Mouse (Mus musculus): ENCODE measurements around the gene Heg1. TPM values are rescaled to one million over a fixed set of nuclear protein-coding genes. Genes with fewer than 3 reads are reported as not detected.

Heg1 gene
- polyA plus RNA-seq (2015; fragmentation: Nextera tagmentation; extraction: Ambion mirVana): 4.4 and 4.7 TPM in 2 replicates

GRCm38 (mm10) chr16:33684162-33684702 is at the start of gene Heg1:
Gene Heg1 (plus strand): TSS chr16:33684370.
- ATAC-seq (peak; percentile 87), DNase-seq (peak; percentile 86)
- peak within 1 kb of the TSS; percentile 96 for H3K4me2 ChIP-seq (ENCODE audit: low read depth, low read length)
- H3K9ac ChIP-seq (replicated peaks): peak within 1 kb of the TSS; percentile 93
- no peaks in the 10 kb centered on the region for H3K36me3 ChIP-seq (replicated peaks; ENCODE audit: insufficient read depth, low read length)
- no peaks in the 10 kb centered on the region for H3K27me3 ChIP-seq (ENCODE audit: insufficient read depth, low read length)
- TF ChIP-seq EP300 (IDR thresholded peaks at IDR 0.05; ENCODE audit: low read depth): no peak
- no peak for TF ChIP-seq CTCF (IDR thresholded peaks at IDR 0.05; ENCODE audit: low read depth)
- no peaks in the 10 kb centered on the region for H3K9me3 ChIP-seq (ENCODE audit: low read length)
- peaks cover 30% of the 10 kb centered on the region for H3K4me1 ChIP-seq (ENCODE audit: insufficient read depth)
- H3K27ac ChIP-seq (ENCODE audit: low read depth): peak within 1 kb of the TSS; percentile 83
- H3K4me3 ChIP-seq (ENCODE audit: low read depth, low read length): peak within 1 kb of the TSS; percentile 76
- under 1% methylated on average over 31 of the region's 57 CpGs for WGBS (ENCODE audit: insufficient replicate concordance)

DNA sequence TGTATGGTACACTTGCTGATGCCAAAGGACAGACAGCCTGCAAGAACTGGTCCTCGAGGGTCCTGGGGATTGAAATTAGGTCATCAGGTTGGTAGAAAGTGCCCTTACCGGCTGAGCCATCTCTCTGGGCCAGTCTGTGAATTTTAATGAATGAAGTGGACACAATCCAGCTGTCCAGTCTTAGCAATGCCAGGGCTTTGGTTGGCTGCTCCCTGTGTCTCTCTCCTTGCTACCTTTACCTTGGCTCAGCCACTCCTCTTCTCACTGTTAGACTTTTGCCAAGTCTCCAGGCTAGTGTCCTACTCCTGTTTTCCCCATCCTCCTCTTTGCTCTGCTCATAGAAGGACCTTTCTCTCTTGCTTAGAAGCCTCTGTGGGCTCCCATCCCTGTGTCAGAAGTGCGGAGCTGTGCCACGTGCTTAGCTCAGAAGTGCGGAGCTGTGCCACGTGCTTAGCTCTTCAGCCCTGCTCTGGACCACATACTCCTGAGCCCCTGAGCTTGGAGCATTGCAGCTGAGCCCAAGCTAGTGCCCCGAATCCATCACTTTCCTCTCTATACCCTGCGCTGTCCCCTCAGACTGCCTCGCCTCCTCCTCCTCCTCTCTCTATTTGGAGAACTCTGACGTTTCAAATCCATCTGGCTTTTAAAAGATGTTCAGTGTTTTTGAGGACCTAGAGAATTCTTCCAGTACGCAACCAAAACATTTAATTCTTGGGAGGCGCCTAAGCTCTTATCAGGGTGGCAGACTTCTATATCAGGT is 48.2 kb upstream of the Heg1 start:
- Histone ChIP-seq H3K27ac (ENCODE audit: low read depth) (no peak overlapping the region), H3K4me1 (ENCODE audit: insufficient read depth) (no peaks in the 10 kb centered on the region), H3K9ac (replicated peaks) (no peak overlapping the region), H3K36me3 (replicated peaks; ENCODE audit: insufficient read depth, low read length) (no peaks in the 10 kb centered on the region), H3K4me2 (ENCODE audit: low read depth, low read length) (no peak overlapping the region), H3K9me3 (ENCODE audit: low read length) (no peaks in the 10 kb centered on the region), H3K27me3 (ENCODE audit: insufficient read depth, low read length) (no peaks in the 10 kb centered on the region), H3K4me3 (ENCODE audit: low read depth, low read length) (no peak overlapping the region)
- TF ChIP-seq CTCF (IDR thresholded peaks at IDR 0.05; ENCODE audit: low read depth) (no peak), EP300 (IDR thresholded peaks at IDR 0.05; ENCODE audit: low read depth) (no peak)
- 77% methylated on average over 12 of the region's 12 CpGs for WGBS (ENCODE audit: insufficient replicate concordance)
- no peak for ATAC-seq
- no peak for DNase-seq

DNA sequence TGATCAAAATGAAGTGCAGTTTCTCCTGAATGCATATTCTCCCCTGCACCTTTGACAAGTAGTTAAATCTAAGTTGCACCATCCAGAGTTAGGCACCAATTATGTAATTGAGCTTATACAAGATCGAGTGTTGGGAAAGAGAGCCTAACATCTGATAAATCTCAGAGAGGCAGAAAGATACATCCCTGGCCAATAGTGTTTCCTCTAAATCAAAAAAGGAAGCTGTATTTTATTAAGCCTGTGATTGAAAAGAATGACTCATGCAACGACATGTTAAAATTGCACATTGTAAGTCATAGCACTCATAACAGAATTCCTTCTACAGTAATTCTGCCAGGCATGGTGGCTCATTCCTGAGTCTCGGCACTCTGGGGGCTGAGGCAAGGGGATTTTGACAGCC is 42.4 kb upstream of the Heg1 start:
- TF ChIP-seq EP300 (IDR thresholded peaks at IDR 0.05; ENCODE audit: low read depth) (no peak), CTCF (IDR thresholded peaks at IDR 0.05; ENCODE audit: low read depth) (no peak)

GRCm38 (mm10) chr16:33653116-33653515 is 31.1 kb upstream of the Heg1 start:
- peaks cover 10% of the 10 kb centered on the region for H3K9me3 ChIP-seq (ENCODE audit: low read length)
- no peak overlapping the region for H3K9ac ChIP-seq (replicated peaks)
- no peak overlapping the region for H3K4me2 ChIP-seq (ENCODE audit: low read depth, low read length)
- no peaks in the 10 kb centered on the region for H3K36me3 ChIP-seq (replicated peaks; ENCODE audit: insufficient read depth, low read length)
- WGBS (ENCODE audit: insufficient replicate concordance): 79% methylated on average over 6 of the region's 6 CpGs
- TF ChIP-seq CTCF (IDR thresholded peaks at IDR 0.05; ENCODE audit: low read depth): no peak
- no peak for TF ChIP-seq EP300 (IDR thresholded peaks at IDR 0.05; ENCODE audit: low read depth)
- no peak overlapping the region for H3K27ac ChIP-seq (ENCODE audit: low read depth)
- ATAC-seq (no peak), DNase-seq (no peak)
- no peak overlapping the region for H3K4me3 ChIP-seq (ENCODE audit: low read depth, low read length)
- H3K27me3 ChIP-seq (ENCODE audit: insufficient read depth, low read length): no peaks in the 10 kb centered on the region
- H3K4me1 ChIP-seq (ENCODE audit: insufficient read depth): no peaks in the 10 kb centered on the region

More for the DNA sequence above, 42.4 kb upstream of the Heg1 start:
- H3K9ac ChIP-seq (replicated peaks): no peak overlapping the region
- no peak overlapping the region for H3K4me2 ChIP-seq (ENCODE audit: low read depth, low read length)
- DNase-seq: no peak
- no peak for ATAC-seq
- WGBS (ENCODE audit: insufficient replicate concordance): 61% methylated on average over 3 of the region's 3 CpGs
- no peaks in the 10 kb centered on the region for H3K9me3 ChIP-seq (ENCODE audit: low read length)
- no peaks in the 10 kb centered on the region for H3K27me3 ChIP-seq (ENCODE audit: insufficient read depth, low read length)
- no peaks in the 10 kb centered on the region for H3K36me3 ChIP-seq (replicated peaks; ENCODE audit: insufficient read depth, low read length)
- H3K4me3 ChIP-seq (ENCODE audit: low read depth, low read length): no peak overlapping the region
- no peaks in the 10 kb centered on the region for H3K4me1 ChIP-seq (ENCODE audit: insufficient read depth)
- no peak overlapping the region for H3K27ac ChIP-seq (ENCODE audit: low read depth)

- ATAC-seq: no peak
- no peak for DNase-seq
- Histone ChIP-seq H3K27ac (ENCODE audit: low read depth) (no peak overlapping the region), H3K4me3 (ENCODE audit: low read depth, low read length) (no peak overlapping the region), H3K27me3 (ENCODE audit: insufficient read depth, low read length) (no peaks in the 10 kb centered on the region), H3K9ac (replicated peaks) (no peak overlapping the region), H3K4me1 (ENCODE audit: insufficient read depth) (no peaks in the 10 kb centered on the region), H3K36me3 (replicated peaks; ENCODE audit: insufficient read depth, low read length) (no peaks in the 10 kb centered on the region), H3K9me3 (ENCODE audit: low read length) (no peaks in the 10 kb centered on the region), H3K4me2 (ENCODE audit: low read depth, low read length) (no peak overlapping the region)
- WGBS (ENCODE audit: insufficient replicate concordance): 87% methylated on average over 3 of the region's 3 CpGs
- TF ChIP-seq EP300 (IDR thresholded peaks at IDR 0.05; ENCODE audit: low read depth) (no peak), CTCF (IDR thresholded peaks at IDR 0.05; ENCODE audit: low read depth) (no peak)
These were observed 28.7 kb upstream of the Heg1 start for GRCm38 (mm10) chr16:33655443-33655842.

GRCm38 (mm10) chr16:33657191-33657590 is 27.0 kb upstream of the Heg1 start:
- Histone ChIP-seq H3K9me3 (ENCODE audit: low read length) (no peaks in the 10 kb centered on the region), H3K27ac (ENCODE audit: low read depth) (no peak overlapping the region), H3K9ac (replicated peaks) (no peak overlapping the region), H3K4me3 (ENCODE audit: low read depth, low read length) (no peak overlapping the region), H3K27me3 (ENCODE audit: insufficient read depth, low read length) (no peaks in the 10 kb centered on the region), H3K4me2 (ENCODE audit: low read depth, low read length) (no peak overlapping the region), H3K36me3 (replicated peaks; ENCODE audit: insufficient read depth, low read length) (no peaks in the 10 kb centered on the region), H3K4me1 (ENCODE audit: insufficient read depth) (no peaks in the 10 kb centered on the region)
- no peak for DNase-seq
- WGBS (ENCODE audit: insufficient replicate concordance): 54% methylated on average over 3 of the region's 3 CpGs
- no peak for ATAC-seq
- TF ChIP-seq CTCF (IDR thresholded peaks at IDR 0.05; ENCODE audit: low read depth) (no peak), EP300 (IDR thresholded peaks at IDR 0.05; ENCODE audit: low read depth) (no peak)

All from liver, postnatal 0 days (tissue).